Mouse (Mus musculus): ENCODE measurements around the gene Dync1i2. TPM values are rescaled to one million over a fixed set of nuclear protein-coding genes. Genes with fewer than 3 reads are reported as not detected.
A peak's percentile ranks its signal among the peaks of the same experiment; 100 is the strongest.

The Dync1i2 gene
- 159 and 166 TPM in 2 replicates for polyA plus RNA-seq (2015; fragmentation: Nextera tagmentation; extraction: Ambion mirVana)

GRCm38 (mm10) chr2:71211591-71212359 is at the start of gene Dync1i2:
Gene Dync1i2 (plus strand): TSS chr2:71211706.
- Histone ChIP-seq H3K4me2 (peak within 1 kb of the TSS; percentile 62), H3K27me3 (no peaks in the 10 kb centered on the region), H3K4me1 (replicated peaks) (peaks cover 17% of the 10 kb centered on the region), H3K36me3 (peaks cover 6% of the 10 kb centered on the region), H3K27ac (replicated peaks) (peak within 1 kb of the TSS; percentile 91), H3K9me3 (no peaks in the 10 kb centered on the region), H3K9ac (peak within 1 kb of the TSS; percentile 98), H3K4me3 (peak within 1 kb of the TSS; percentile 85)
- WGBS: 0% methylated on average over 56 of the region's 57 CpGs
- peak; percentile 100 for ATAC-seq (ENCODE audit: low FRiP score, low read depth)

GRCm38 (mm10) chr2:71162831-71163621 is 48.5 kb upstream of the Dync1i2 start:
- no peak overlapping the region for H3K4me2 ChIP-seq
- WGBS: 78% methylated on average over 25 of the region's 25 CpGs
- H3K27me3 ChIP-seq: no peaks in the 10 kb centered on the region
- no peak overlapping the region for H3K27ac ChIP-seq (replicated peaks)
- H3K4me1 ChIP-seq (replicated peaks): peaks cover 15% of the 10 kb centered on the region
- H3K36me3 ChIP-seq: no peaks in the 10 kb centered on the region
- no peak overlapping the region for H3K9ac ChIP-seq
- H3K9me3 ChIP-seq: no peaks in the 10 kb centered on the region
- no peak for ATAC-seq (ENCODE audit: low FRiP score, low read depth)
- no peak overlapping the region for H3K4me3 ChIP-seq

- H3K27me3 ChIP-seq: no peaks in the 10 kb centered on the region
- no peak overlapping the region for H3K27ac ChIP-seq (replicated peaks)
- no peak for ATAC-seq (ENCODE audit: low FRiP score, low read depth)
- H3K4me1 ChIP-seq (replicated peaks): peaks cover 12% of the 10 kb centered on the region
- H3K36me3 ChIP-seq: no peaks in the 10 kb centered on the region
- H3K4me3 ChIP-seq: no peak overlapping the region
- H3K9ac ChIP-seq: no peak overlapping the region
- no peaks in the 10 kb centered on the region for H3K9me3 ChIP-seq
- no peak overlapping the region for H3K4me2 ChIP-seq
- 86% methylated on average over 4 of the region's 4 CpGs for WGBS
Measured at GRCm38 (mm10) chr2:71167211-71167610, 44.3 kb upstream of the Dync1i2 start.

GRCm38 (mm10) chr2:71168461-71169021 is 43.0 kb upstream of the Dync1i2 start:
- Histone ChIP-seq H3K9me3 (no peaks in the 10 kb centered on the region), H3K36me3 (no peaks in the 10 kb centered on the region), H3K4me2 (0 out of 2 replicates have a peak overlapping the region, but pooled peaks have one; percentile 13), H3K27ac (replicated peaks) (peak overlapping the region; percentile 36; the same call in 1 of the 2 replicates), H3K4me1 (replicated peaks) (peaks cover 8% of the 10 kb centered on the region), H3K4me3 (no peak overlapping the region), H3K27me3 (no peaks in the 10 kb centered on the region), H3K9ac (no peak overlapping the region)
- WGBS: 21% methylated on average over 10 of the region's 10 CpGs
- no peak for ATAC-seq (ENCODE audit: low FRiP score, low read depth)

GRCm38 (mm10) chr2:71173031-71173430 is 38.5 kb upstream of the Dync1i2 start:
- Histone ChIP-seq H3K9me3 (no peaks in the 10 kb centered on the region), H3K27me3 (no peaks in the 10 kb centered on the region), H3K36me3 (no peaks in the 10 kb centered on the region), H3K4me2 (no peak overlapping the region), H3K9ac (no peak overlapping the region), H3K27ac (replicated peaks) (no peak overlapping the region), H3K4me1 (replicated peaks) (peaks cover 8% of the 10 kb centered on the region), H3K4me3 (no peak overlapping the region)
- ATAC-seq (ENCODE audit: low FRiP score, low read depth): no peak
- WGBS: 65% methylated on average over 3 of the region's 3 CpGs

GRCm38 (mm10) chr2:71176329-71177249 is 34.9 kb upstream of the Dync1i2 start:
- no peaks in the 10 kb centered on the region for H3K9me3 ChIP-seq
- 63% methylated on average over 9 of the region's 9 CpGs for WGBS
- H3K4me2 ChIP-seq: no peak overlapping the region
- ATAC-seq (ENCODE audit: low FRiP score, low read depth): no peak
- no peak overlapping the region for H3K27ac ChIP-seq (replicated peaks)
- no peak overlapping the region for H3K4me3 ChIP-seq
- H3K27me3 ChIP-seq: no peaks in the 10 kb centered on the region
- H3K9ac ChIP-seq: no peak overlapping the region
- H3K4me1 ChIP-seq (replicated peaks): no peaks in the 10 kb centered on the region
- no peaks in the 10 kb centered on the region for H3K36me3 ChIP-seq

- no peaks in the 10 kb centered on the region for H3K4me1 ChIP-seq (replicated peaks)
- H3K9me3 ChIP-seq: no peaks in the 10 kb centered on the region
- no peaks in the 10 kb centered on the region for H3K27me3 ChIP-seq
- no peak overlapping the region for H3K4me3 ChIP-seq
- no peak overlapping the region for H3K4me2 ChIP-seq
- H3K36me3 ChIP-seq: no peaks in the 10 kb centered on the region
- H3K9ac ChIP-seq: no peak overlapping the region
- 73% methylated on average over 1 of the region's 1 CpGs for WGBS
- H3K27ac ChIP-seq (replicated peaks): no peak overlapping the region
- no peak for ATAC-seq (ENCODE audit: low FRiP score, low read depth)
Measured at GRCm38 (mm10) chr2:71177250-71177615, 34.3 kb upstream of the Dync1i2 start.

GRCm38 (mm10) chr2:71177760-71178159 is 33.7 kb upstream of the Dync1i2 start:
- H3K9ac ChIP-seq: no peak overlapping the region
- WGBS: 91% methylated on average over 1 of the region's 1 CpGs

GRCm38 (mm10) chr2:71179716-71180115 is 31.8 kb upstream of the Dync1i2 start:
- Histone ChIP-seq H3K36me3 (no peaks in the 10 kb centered on the region), H3K9me3 (no peaks in the 10 kb centered on the region), H3K27ac (replicated peaks) (no peak overlapping the region), H3K4me3 (no peak overlapping the region), H3K4me2 (no peak overlapping the region), H3K27me3 (no peaks in the 10 kb centered on the region), H3K9ac (no peak overlapping the region), H3K4me1 (replicated peaks) (no peaks in the 10 kb centered on the region)
- 95% methylated on average over 10 of the region's 10 CpGs for WGBS
- ATAC-seq (ENCODE audit: low FRiP score, low read depth): no peak

More at GRCm38 (mm10) chr2:71177760-71178159, 33.7 kb upstream of the Dync1i2 start:
- Histone ChIP-seq H3K4me2 (no peak overlapping the region), H3K4me1 (replicated peaks) (no peaks in the 10 kb centered on the region), H3K27me3 (no peaks in the 10 kb centered on the region), H3K9me3 (no peaks in the 10 kb centered on the region), H3K4me3 (no peak overlapping the region), H3K36me3 (no peaks in the 10 kb centered on the region), H3K27ac (replicated peaks) (no peak overlapping the region)
- no peak for ATAC-seq (ENCODE audit: low FRiP score, low read depth)

GRCm38 (mm10) chr2:71180566-71181217 is 30.8 kb upstream of the Dync1i2 start:
- no peak overlapping the region for H3K4me2 ChIP-seq
- H3K27me3 ChIP-seq: no peaks in the 10 kb centered on the region
- H3K9ac ChIP-seq: no peak overlapping the region
- H3K4me1 ChIP-seq (replicated peaks): no peaks in the 10 kb centered on the region
- H3K36me3 ChIP-seq: no peaks in the 10 kb centered on the region
- no peak for ATAC-seq (ENCODE audit: low FRiP score, low read depth)
- no peak overlapping the region for H3K4me3 ChIP-seq
- H3K27ac ChIP-seq (replicated peaks): no peak overlapping the region
- 70% methylated on average over 8 of the region's 8 CpGs for WGBS
- no peaks in the 10 kb centered on the region for H3K9me3 ChIP-seq

GRCm38 (mm10) chr2:71187950-71188349 is 23.6 kb upstream of the Dync1i2 start:
- Histone ChIP-seq H3K36me3 (no peaks in the 10 kb centered on the region), H3K9me3 (no peaks in the 10 kb centered on the region), H3K4me2 (no peak overlapping the region), H3K4me1 (replicated peaks) (peaks cover 22% of the 10 kb centered on the region), H3K27me3 (no peaks in the 10 kb centered on the region), H3K9ac (no peak overlapping the region), H3K27ac (replicated peaks) (no peak overlapping the region), H3K4me3 (no peak overlapping the region)
- WGBS: 59% methylated on average over 3 of the region's 3 CpGs
- ATAC-seq (ENCODE audit: low FRiP score, low read depth): no peak
